Mouse (Mus musculus): ENCODE data around the gene Aldh16a1. TPM values are rescaled to one million over a fixed set of nuclear protein-coding genes. Genes with fewer than 3 reads are reported as not detected.

Gene Aldh16a1
- polyA plus RNA-seq, 1 experiment, result 12.8 TPM

DNA sequence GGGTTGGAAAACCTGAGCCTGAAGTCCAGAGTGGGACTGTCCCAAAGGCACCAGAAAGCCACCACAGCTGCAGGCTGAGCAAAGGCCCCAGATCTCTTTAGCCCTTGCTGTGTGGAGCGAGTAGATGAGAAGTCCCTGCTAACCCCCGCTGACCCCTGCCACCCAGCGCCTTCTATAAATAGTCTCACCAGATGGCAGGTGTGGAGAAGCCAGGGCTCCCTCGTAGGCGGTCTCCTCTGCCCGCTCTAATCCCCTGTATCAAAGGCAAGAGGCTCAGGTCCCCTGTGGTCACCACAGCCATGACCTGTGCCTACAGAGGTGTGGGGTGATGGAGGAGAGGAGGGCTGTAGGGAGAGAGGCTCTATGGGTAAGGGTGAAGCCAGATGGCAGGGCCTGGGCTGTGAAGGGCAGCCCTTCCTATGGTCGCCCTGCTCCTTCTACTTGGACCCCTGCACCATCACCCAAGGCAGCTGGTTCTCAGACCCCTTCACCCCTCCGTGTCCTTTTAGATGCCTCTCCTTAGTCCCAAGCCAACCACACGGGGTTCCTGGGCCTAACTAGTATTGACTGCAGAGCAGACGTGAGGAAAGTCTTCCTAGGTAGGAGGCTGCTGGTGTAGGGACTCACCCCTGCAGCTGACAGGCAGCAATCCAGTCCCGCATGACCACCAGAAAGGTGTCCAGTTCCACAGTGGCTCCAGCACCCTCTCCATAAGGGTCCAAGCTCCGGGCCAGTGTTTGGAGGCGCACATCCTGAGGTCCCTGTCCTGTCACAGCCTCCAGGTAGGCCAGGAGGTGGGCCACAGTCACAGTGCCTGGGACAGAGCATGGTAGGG, 41.2 kb upstream of the Aldh16a1 start:
- TF ChIP-seq POLR2A (IDR thresholded peaks at IDR 0.05; ENCODE audit: control insufficient read depth, low read depth, low read length) (no peak), CTCF (IDR thresholded peaks at IDR 0.05; ENCODE audit: control insufficient read depth, insufficient read depth, insufficient replicate concordance, low read depth, low read length) (no peak)
- no peak overlapping the region for H3K27ac ChIP-seq (ENCODE audit: control insufficient read depth, insufficient read depth, low read depth, low read length)
- H3K4me1 ChIP-seq (ENCODE audit: control insufficient read depth, insufficient read depth, low read length), result no peaks in the 10 kb centered on the region; the same call in 1 of the 2 replicates
- H3K36me3 ChIP-seq (ENCODE audit: control insufficient read depth, insufficient read depth, low read length), result peaks cover 3% of the 10 kb centered on the region
- H3K4me3 ChIP-seq (ENCODE audit: control insufficient read depth, low read depth, low read length), result no peak overlapping the region
- no peaks in the 10 kb centered on the region for H3K27me3 ChIP-seq (ENCODE audit: control insufficient read depth, insufficient read depth, low read length)

GRCm38 (mm10) chr7:45193871-45194785, 39.7 kb upstream of the Aldh16a1 start:
- no peak overlapping the region for H3K27ac ChIP-seq (ENCODE audit: control insufficient read depth, insufficient read depth, low read depth, low read length)
- H3K27me3 ChIP-seq (ENCODE audit: control insufficient read depth, insufficient read depth, low read length), result no peaks in the 10 kb centered on the region
- TF ChIP-seq CTCF (IDR thresholded peaks at IDR 0.05; ENCODE audit: control insufficient read depth, insufficient read depth, insufficient replicate concordance, low read depth, low read length), result no peak
- TF ChIP-seq POLR2A (IDR thresholded peaks at IDR 0.05; ENCODE audit: control insufficient read depth, low read depth, low read length), result no peak
- peaks cover 3% of the 10 kb centered on the region for H3K36me3 ChIP-seq (ENCODE audit: control insufficient read depth, insufficient read depth, low read length)
- H3K4me3 ChIP-seq (ENCODE audit: control insufficient read depth, low read depth, low read length), result no peak overlapping the region
- H3K4me1 ChIP-seq (ENCODE audit: control insufficient read depth, insufficient read depth, low read length), result no peaks in the 10 kb centered on the region; the same call in 1 of the 2 replicates

GRCm38 (mm10) chr7:45193406-45193805, 39.0 kb upstream of the Aldh16a1 start:
- Histone ChIP-seq H3K27ac (ENCODE audit: control insufficient read depth, insufficient read depth, low read depth, low read length) (no peak overlapping the region), H3K36me3 (ENCODE audit: control insufficient read depth, insufficient read depth, low read length) (peaks cover 3% of the 10 kb centered on the region), H3K4me1 (ENCODE audit: control insufficient read depth, insufficient read depth, low read length) (no peaks in the 10 kb centered on the region; the same call in 1 of the 2 replicates), H3K27me3 (ENCODE audit: control insufficient read depth, insufficient read depth, low read length) (no peaks in the 10 kb centered on the region), H3K4me3 (ENCODE audit: control insufficient read depth, low read depth, low read length) (no peak overlapping the region)
- TF ChIP-seq POLR2A (IDR thresholded peaks at IDR 0.05; ENCODE audit: control insufficient read depth, low read depth, low read length) (no peak), CTCF (IDR thresholded peaks at IDR 0.05; ENCODE audit: control insufficient read depth, insufficient read depth, insufficient replicate concordance, low read depth, low read length) (no peak)

DNA sequence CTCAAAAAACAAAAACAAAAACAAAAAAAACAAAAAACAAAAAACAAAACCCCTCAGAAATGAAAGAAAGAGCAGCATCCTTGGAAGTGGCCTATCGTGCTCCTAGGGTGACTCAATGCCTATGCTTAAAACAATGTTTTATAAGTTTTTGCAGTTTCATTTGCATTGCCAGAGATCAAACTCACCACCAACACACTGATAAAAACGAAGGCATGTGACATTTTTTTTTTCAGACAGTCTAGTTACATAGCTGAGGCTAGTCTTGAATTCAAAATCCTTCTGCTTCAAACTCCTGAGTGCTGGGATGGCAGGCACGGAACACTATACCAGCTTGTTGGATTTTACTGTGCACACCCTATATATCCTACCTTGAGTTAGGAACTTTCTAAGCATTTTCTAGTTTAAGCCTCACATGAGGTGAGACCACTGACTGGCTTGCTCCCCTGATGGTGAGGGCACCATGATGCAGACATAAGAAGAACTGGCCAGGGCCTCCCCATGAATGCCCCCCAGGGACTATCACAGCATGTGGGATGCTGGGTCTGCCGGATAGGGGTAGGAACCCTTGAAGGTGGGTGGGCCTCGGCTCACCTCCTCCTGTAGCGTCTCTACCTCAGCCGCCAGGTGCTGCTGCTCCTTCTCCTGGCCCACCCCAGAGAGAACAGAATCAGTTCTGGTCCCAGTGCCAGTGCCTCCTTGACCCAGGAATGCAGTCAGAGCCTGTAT, 38.4 kb upstream of the Aldh16a1 start:
- H3K27me3 ChIP-seq (ENCODE audit: control insufficient read depth, insufficient read depth, low read length), result no peaks in the 10 kb centered on the region
- H3K4me3 ChIP-seq (ENCODE audit: control insufficient read depth, low read depth, low read length), result no peak overlapping the region
- H3K36me3 ChIP-seq (ENCODE audit: control insufficient read depth, insufficient read depth, low read length), result peaks cover 3% of the 10 kb centered on the region
- no peaks in the 10 kb centered on the region for H3K4me1 ChIP-seq (ENCODE audit: control insufficient read depth, insufficient read depth, low read length)
- TF ChIP-seq CTCF (IDR thresholded peaks at IDR 0.05; ENCODE audit: control insufficient read depth, insufficient read depth, insufficient replicate concordance, low read depth, low read length) (no peak), POLR2A (IDR thresholded peaks at IDR 0.05; ENCODE audit: control insufficient read depth, low read depth, low read length) (no peak)
- H3K27ac ChIP-seq (ENCODE audit: control insufficient read depth, insufficient read depth, low read depth, low read length), result no peak overlapping the region

GRCm38 (mm10) chr7:45191803-45192363, 37.5 kb upstream of the Aldh16a1 start:
- Histone ChIP-seq H3K27me3 (ENCODE audit: control insufficient read depth, insufficient read depth, low read length) (no peaks in the 10 kb centered on the region), H3K27ac (ENCODE audit: control insufficient read depth, insufficient read depth, low read depth, low read length) (no peak overlapping the region), H3K4me1 (ENCODE audit: control insufficient read depth, insufficient read depth, low read length) (0 out of 2 replicates have a peak, but pooled peaks cover 2% of the 10 kb centered on the region), H3K36me3 (ENCODE audit: control insufficient read depth, insufficient read depth, low read length) (peaks cover 3% of the 10 kb centered on the region), H3K4me3 (ENCODE audit: control insufficient read depth, low read depth, low read length) (no peak overlapping the region)
- TF ChIP-seq CTCF (IDR thresholded peaks at IDR 0.05; ENCODE audit: control insufficient read depth, insufficient read depth, insufficient replicate concordance, low read depth, low read length) (no peak), POLR2A (IDR thresholded peaks at IDR 0.05; ENCODE audit: control insufficient read depth, low read depth, low read length) (no peak)

GRCm38 (mm10) chr7:45191161-45191560, 36.8 kb upstream of the Aldh16a1 start:
- no peaks in the 10 kb centered on the region for H3K27me3 ChIP-seq (ENCODE audit: control insufficient read depth, insufficient read depth, low read length)
- no peak overlapping the region for H3K27ac ChIP-seq (ENCODE audit: control insufficient read depth, insufficient read depth, low read depth, low read length)
- H3K4me1 ChIP-seq (ENCODE audit: control insufficient read depth, insufficient read depth, low read length), result 0 out of 2 replicates have a peak, but pooled peaks cover 2% of the 10 kb centered on the region
- TF ChIP-seq CTCF (IDR thresholded peaks at IDR 0.05; ENCODE audit: control insufficient read depth, insufficient read depth, insufficient replicate concordance, low read depth, low read length) (no peak), POLR2A (IDR thresholded peaks at IDR 0.05; ENCODE audit: control insufficient read depth, low read depth, low read length) (no peak)
- H3K4me3 ChIP-seq (ENCODE audit: control insufficient read depth, low read depth, low read length), result no peak overlapping the region
- peaks cover 3% of the 10 kb centered on the region for H3K36me3 ChIP-seq (ENCODE audit: control insufficient read depth, insufficient read depth, low read length)
